Mouse (Mus musculus) adrenal gland, adult 2 months (tissue): ENCODE data around the gene Srrm4. TPM values are rescaled to one million over a fixed set of nuclear protein-coding genes. Genes with fewer than 3 reads are reported as not detected.

ENCODE experiments used
- DNase-seq: peaks from one replicate; pipeline ENCODE4 v3.0.0; 2021
- polyA plus RNA-seq: library from polyadenylated mRNA; depleted of rRNA; stranded (reverse); fragments of >200 nt; gene quantifications from 2 replicates; pipeline ENCODE4 v1.2.3, GENCODE M21; 2012; rRNA removed
- total RNA-seq, 2 experiments: library from RNA; stranded (reverse); gene quantifications; 2 replicates each; pipeline ENCODE4 v1.2.3; 2021

Srrm4 gene
- total and polyA plus RNA-seq, 3 experiments, result 1.1 to 1.4 (median 1.2) TPM

DNA sequence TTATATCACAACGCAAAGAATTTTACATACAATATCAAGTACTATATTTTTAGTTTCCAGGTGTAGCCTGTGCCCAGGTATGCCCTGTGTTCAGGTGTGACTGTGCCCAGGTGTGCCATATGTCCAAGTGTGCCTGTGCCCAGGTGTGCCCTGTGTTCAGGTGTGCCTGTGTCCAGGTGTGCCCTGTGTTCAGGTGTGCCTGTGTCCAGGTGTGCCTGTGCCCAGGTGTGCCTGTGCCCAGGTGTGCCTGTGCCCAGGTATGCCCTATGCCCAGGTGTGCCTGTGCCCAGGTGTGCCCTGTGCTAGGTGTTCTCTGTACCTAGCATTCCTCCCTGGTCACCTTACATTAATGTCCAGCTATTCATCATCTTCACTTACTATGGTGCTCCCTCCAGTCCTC lies 185.7 kb downstream of the Srrm4 start:
- no peak for DNase-seq

GRCm38 (mm10) chr5:116404063-116404462 lies 187.6 kb downstream of the Srrm4 start:
- no peak for DNase-seq

- no peak for DNase-seq
Measured at GRCm38 (mm10) chr5:116400801-116401200, 190.8 kb downstream of the Srrm4 start.

- DNase-seq, result peak; percentile 62
Measured at GRCm38 (mm10) chr5:116400042-116400730, 191.4 kb downstream of the Srrm4 start.

DNA sequence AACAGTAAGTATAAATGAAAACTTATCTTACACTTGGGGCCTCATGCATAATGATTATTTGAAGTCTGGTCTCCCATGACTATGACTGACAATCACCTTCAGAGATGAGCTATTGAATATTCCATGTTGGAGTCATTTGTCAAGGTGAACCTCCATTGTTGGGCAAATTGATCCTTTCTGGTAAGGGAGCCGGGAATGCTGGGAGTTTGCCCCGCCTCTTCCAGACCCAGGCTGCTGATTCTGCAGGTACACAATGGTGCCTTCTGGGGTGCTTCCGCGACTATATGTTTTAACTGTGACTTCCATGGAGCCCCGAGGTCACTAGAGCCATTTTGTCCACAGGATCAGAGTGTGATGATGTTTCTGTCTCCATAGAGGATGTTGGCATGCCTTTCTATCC lies 195.5 kb downstream of the Srrm4 start:
- no peak for DNase-seq

GRCm38 (mm10) chr5:116392603-116393002 lies 199.0 kb downstream of the Srrm4 start:
- DNase-seq, result peak; percentile 87

DNA sequence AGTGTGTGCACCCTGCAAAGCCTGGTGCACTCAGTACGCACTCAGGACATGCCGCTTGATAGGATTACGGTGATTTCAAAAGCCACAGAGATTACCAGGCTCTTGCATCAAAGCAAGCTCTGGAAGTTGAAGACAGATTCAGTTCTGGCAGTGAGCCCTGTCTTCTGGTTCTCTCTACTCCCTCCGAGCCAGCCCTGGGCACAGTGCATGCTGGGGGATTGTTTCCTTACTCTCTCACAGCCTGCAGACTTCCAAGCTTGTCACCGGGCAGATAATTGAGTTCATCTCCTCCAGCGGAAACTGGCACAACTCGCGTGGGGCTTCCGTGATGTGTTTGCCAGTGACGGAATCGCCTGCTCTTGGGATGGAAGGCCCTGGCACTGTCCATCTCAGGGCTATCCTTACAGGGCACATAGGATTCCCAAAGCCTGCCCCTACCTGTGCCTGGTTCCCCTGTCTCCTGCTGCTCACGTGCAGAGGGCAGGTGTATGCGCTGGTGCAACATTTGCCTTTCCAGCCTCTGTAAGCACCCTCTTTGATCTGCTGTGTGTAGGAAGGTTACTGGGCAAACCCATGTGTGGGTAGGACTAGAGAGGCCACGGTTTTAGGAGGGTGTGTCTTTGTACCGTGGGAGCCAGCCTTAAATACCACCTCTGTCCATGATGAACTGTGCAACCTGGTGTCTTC lies 201.6 kb downstream of the Srrm4 start:
- peak; percentile 70 for DNase-seq

DNA sequence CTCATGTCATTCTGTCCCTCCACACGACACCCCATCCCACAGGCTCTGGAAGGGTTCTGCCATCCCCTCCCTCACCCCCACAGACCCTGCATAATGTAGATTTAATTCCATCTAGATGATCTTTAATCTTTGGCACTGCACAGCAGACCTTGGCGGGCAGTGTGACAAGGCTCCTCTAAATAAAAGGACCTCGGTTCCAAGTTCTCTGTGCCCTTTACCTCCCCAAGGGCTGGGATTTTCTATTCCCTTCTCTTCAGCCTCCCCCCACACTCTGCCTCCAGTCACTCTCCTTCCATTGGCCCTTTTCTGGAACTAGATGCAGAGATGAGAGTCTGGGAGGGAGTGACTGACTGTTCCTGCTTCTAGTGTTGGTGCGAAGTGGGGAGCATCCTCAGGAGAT lies 202.3 kb downstream of the Srrm4 start:
- peak; percentile 52 for DNase-seq

Other genes with a start within 250 kb of the Srrm4 start
- 100 to 1,000 TPM; 137 to 190 TPM for gene Hspb8, start 169.0 kb downstream of the Srrm4 start, total RNA-seq
- 137 and 140 TPM in 2 replicates for gene Hspb8, start 169.0 kb downstream of the Srrm4 start, polyA plus RNA-seq